Mouse (Mus musculus) urinary bladder, postnatal 10 days (tissue): ENCODE results near the gene Il18.

Source experiments
- DNase-seq: peaks from one replicate; pipeline ENCODE4 v3.0.0; 2022; ENCODE audit warnings: low spot score

Gene Il18

DNA sequence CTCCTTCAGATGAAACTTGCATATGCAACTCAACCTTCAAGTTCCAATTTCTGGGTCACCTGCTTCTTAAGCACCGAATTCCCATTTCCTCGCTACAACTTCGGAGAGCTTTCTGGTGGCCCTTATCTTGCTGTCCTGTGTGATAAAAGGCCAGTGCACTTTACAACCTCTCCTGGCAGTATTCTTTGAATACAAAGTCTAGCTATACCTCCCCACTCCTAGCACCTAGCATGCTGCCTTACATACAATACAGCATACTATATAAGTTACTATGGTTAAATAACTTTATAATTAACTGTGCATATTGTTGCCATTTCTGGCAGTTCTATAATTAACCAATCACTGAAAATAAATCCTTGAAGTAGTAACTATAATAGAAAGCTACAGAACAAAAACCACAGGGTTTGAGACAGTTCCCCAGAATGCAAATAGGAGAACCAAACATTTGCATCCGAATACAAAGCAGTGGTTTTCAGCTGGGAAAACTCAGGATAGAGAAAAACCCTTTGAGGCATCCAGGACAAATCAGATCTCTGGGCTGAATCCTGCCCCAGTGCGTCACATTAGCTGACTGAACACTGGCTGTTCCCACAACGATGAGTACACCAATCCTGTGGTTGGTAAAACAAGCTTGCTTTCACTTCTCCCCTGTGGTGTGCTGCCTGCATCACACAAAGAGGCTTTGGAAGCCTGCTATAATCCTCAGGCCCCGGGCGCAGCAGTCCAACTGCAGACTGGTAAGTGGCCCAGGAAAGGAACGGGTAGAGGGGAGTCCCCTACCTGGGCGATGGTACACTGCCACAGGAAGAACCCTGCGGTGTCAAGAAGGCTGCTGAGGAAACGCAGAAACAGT, at the start of gene Il18:
Gene Il18, plus strand, starts transcription at position 587 of the 853 bp plus-strand sequence.
- no peak for DNase-seq

DNA sequence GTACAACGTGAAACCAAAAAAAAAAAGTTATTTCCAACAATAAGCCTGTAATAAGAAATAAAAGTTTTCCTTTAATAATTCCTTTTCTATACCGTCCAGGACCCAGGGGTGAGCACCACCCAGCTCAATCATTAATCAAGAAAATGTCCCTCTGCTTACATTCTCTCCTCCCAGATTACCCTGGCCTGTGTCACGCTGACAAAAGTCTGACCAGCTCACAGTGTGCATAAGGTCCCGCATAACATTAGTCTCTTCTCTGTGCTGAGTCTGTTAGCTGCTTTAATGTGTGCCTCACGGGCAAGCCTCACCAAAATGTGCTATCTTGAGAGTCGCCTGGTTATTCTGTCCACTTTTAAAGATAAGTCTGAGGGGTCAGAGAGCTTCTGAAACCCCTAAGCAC, 49.2 kb upstream of the Il18 start:
- DNase-seq = no peak

DNA sequence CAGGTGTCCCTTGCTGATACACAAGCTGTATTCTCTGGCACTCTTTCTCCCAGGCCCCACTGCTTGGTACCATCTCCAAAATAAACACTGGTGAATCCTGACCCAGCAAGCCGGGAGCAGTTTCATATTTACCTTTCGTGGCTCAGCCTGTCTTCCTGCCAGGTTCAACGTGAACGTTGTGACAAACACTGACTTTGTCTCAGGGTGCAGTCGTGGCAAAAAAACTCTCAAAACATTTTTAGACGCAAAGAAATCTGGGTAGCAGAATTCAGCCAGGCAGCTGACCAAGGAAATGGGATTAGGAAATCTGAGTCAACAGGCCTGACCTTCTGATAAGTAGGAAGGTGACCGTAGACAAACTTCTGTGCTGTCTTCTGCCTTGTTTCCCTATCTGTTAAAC, 47.1 kb upstream of the Il18 start:
- DNase-seq = no peak

DNA sequence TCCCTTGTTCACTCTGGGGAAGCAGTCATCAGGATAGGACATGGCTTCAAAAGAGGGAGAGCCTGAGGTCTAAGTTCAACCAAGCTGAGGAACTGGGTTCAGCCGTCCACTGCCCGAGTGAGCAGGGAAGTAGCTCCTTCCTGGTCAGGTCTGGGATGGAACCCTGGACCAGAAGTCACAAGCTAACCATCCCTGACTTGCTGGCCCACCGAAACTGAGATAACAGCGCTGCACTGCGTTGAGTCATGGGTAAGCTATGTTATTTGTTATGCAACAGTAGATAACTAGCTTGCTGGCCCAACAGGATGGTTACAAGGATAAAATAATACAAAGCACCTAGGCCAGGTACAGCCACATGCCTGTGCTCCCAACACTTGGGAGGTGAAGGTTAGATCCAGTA, 39.2 kb upstream of the Il18 start:
- DNase-seq = no peak

DNA sequence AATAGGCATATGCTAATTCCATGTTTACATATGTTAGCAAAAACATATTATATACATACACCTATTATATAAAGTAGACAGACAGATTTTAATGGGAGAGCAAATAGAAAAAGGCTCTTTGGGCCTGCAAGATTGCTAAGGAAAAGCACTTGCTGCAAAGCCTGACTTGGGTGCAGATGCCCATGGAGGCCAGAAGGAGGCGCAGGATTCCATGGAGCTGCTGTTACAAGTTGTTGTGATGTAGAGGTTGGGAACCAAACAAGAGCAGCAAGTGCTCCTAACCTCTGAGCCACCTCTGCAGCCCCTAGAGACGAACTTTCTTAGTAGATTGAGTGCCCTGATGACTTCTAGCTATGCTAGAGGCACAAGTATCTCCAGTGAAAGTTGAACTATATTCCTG, 35.8 kb upstream of the Il18 start:
- DNase-seq = no peak

DNA sequence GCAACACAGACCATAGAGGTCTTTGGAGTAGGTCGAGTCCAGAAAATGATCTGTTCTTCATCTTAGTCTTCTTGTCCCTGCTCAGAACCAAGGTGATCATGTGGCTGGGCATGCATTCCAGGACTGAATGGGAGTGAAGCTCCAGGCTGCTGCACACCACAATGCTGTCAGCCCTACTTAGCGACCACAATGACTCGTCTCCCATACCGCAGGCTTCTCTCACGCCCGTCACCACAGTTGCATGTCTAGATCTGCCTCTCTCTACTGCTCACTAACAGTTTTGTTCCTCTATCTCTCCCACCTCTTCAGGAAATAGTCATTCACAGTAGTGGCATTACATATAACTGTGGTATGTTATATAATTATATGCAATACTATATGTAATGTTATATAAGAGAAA, 33.9 kb upstream of the Il18 start:
- no peak for DNase-seq

DNA sequence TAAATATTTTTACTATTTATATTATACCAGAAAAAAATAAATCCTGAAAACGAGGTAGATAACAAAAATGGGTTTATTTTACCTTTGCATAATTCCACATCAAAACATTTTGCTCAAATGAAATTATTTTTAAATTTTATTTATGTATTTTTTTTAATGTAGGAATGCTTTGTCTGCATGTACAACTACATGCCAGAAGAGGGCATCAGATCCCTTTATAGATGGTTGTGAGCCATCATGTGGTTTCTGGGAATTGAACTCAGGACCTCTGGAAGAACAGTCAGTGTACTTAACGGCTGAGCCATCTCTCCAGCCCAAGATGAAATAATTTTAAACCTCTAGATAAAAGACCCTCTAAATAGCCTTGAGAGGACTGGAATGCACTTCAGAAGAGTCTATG, 33.1 kb upstream of the Il18 start:
- no peak for DNase-seq

DNA sequence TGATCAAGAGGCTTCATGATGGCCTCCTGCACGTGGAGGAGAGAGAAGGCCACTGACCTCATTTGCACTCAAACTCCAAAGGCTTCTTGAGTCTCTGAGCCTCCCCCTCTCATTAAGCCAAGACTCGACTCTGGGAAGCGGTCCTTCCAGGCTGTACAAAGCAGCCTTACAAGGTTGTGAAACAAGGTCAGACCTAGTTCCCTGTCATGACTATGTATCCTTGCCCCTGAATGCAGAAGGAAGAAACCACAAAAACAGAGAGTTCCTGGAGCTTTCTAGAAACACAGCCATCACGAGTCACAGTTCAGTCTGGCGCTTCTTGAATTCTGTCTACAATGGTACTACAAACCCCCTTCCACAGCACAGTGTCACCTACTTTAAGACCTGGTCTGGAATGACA, 32.1 kb upstream of the Il18 start:
- no peak for DNase-seq

DNA sequence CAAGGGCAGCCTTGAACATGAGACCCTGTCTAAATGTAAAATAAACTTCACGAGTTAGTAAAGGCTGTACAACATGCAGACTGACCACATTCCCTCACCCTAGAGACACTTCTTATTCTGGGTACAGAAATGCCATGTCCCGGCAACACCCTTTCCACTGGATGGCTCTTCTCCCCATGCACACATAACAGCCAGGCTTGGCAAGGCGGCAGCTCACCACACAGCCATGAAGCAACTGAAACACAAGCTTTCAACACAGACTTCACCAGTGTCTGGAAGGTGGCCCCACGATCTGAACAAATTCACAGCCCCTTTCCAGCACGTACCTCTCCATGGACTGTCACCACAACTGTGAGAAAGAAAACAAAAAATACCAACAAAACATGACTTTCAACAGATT, 29.7 kb upstream of the Il18 start:
- no peak for DNase-seq

DNA sequence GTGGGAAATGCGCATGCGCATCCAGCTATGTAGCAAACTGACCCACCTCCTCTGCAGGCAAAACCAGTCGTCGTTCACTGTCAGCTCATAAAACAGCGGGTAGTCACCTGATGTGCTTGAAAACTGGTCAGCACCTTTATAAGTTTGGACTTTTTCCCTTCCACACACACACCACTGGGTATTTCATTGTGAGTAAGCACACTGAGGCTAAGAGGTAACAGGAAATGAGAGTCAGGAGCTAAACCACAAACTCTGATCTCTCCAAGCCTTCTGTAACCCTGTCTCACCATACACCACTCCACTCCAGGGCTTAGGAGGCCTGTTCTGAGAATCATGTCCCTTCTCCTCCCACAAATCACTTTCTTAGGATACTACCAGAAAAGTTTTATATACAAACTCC, 29.0 kb upstream of the Il18 start:
- DNase-seq = no peak

DNA sequence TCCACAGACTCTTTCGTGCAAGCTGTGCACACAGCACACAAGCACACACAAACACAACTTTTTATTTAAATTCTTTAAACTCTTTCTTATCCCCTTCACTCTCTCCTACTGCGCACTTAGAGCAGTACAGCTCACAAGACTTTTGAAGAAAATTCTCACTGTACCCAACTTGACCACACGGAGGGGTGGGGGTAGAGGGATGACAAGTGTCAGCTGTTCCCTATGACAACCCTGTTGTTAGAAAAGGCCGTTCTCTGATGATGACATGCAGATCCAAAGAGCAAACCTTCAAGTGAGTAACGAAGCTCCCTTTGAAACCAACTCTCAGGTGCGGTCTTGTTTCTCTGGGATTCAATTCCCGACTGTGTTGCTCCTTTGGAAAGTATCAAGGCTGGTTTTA, 26.8 kb upstream of the Il18 start:
- DNase-seq = no peak

DNA sequence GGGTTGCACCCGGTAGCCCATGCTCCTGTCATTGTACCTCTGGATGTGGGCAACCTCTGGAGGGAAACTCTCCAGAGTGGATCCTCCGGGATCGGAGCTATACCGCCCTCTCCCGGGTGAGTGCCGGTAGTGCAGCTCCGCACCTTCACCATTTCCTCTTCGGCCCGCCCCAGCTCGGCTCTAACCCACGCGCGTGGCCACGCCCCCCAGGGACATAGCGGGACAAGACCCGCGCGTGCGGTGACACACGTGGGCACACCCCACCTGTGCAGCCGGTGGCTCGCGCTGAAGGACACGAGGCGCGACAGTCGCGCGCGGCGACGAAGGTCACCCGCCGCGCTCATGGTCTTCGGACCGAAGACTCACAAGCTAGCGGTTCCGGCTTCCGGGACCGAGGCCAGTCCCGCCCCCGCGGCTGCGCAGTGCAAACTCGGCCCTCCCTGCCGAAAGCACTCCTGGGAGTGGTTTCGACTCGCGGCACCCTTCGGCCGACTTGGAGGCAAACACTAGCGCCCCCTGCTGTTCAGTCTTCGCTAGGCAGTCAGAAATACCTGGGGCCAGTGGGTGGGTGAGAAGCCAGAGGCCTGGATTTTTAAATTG, 26.2 kb upstream of the Il18 start, which contains the start of gene Pts:
Gene Pts, minus strand, starts transcription at position 432 of the 600 bp plus-strand sequence.
- DNase-seq = peak; percentile 94

DNA sequence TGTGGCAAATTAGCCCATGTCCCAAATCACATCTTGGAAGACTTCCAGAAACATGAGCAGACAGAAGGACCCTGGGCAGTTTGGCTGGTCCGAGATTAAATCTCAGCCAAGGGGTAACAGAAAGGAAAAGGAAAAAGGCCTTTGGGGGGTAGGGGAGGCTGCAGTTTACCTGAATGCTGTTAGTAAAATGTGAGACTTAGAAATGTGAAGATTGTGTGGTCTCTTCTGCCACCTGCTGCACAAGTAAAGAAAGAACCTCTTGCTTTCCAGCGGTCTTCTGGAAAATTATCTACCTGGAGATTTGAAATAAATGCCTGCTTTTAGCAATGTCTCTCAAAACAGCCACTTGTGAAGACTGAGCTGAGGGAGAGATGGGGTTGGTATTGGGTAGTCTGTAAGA, 23.7 kb upstream of the Il18 start:
- no peak for DNase-seq

DNA sequence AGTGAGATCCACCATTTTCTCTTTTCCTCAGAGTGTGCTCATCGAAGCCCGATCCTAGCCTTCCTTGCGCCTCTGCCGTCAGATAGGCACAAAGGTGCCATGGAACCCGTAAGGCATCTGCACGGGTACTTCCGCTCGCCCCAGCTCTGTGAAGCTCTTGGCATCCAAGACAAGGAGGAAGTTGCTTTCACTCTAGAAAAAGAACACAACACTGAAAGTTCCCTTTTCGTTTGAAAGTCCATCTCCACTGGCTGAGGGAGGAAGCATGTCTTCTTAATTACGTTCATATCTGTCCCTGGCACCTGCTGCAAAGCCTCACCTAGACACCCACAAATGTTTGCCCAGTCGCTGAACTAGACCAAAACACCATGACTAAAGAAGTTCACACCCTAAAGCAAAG, 21.3 kb upstream of the Il18 start:
- no peak for DNase-seq

DNA sequence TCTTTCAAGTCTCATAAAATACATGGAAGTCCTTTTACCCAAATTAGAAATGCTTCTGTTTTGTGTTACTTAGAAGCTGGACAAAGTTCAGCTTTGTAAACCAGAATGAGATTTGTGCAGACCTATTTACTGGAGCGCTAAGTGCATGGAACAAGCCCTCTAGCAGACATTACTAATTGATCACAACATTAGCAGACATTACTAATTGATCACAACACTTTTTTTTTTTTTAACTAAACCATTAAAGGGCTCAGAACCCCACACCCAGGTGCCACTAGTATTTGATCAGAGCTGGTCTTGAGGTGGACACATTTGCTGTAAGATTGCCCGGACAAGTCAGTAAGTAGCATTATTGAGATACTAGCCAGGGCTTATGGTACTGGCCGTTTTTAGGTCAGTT, 20.8 kb upstream of the Il18 start:
- DNase-seq = no peak

DNA sequence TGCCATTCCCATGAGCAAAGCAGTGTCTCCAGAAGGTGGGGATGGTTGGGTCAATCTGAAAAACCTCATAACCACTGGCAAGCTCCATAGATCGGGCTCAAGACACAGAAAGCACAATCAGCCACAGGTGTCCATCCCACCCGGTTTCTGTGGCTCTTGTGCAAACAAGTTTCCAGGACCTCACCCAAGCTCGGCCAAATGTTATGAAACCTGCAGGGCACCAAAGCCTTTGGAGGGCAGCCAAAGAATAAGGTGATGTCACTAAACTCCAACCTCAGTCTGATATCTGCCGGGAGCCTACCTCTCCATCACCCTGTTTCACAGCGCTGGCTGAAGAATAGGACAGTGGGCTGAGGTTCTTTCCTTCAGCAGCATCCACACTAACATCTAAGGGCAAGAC, 18.7 kb upstream of the Il18 start:
- no peak for DNase-seq

DNA sequence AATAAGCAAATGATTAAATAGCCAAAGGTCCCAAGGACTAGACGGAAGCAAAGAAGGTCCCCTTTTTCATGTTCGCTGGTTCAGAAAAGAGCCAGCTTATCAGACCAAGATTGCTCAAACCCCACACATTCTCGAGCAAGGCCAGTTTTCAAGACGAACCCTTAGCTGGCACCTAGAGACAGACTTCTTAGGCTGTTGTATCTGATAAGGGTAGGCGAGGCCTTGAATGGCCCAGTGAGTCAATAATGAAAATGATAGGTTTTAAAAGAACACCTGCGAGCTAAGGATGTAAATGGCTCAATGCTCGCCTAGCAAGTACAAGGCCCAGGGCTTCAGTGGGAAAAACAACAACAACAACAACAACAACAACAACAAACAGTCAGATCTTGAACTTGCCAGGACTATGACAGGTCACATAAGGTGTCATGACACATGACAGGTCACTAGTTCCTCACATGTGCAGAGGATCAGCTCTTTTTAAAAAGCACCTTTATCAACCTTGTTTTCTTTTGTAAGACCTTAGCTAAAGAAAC, 18.0 kb upstream of the Il18 start:
- DNase-seq = no peak

DNA sequence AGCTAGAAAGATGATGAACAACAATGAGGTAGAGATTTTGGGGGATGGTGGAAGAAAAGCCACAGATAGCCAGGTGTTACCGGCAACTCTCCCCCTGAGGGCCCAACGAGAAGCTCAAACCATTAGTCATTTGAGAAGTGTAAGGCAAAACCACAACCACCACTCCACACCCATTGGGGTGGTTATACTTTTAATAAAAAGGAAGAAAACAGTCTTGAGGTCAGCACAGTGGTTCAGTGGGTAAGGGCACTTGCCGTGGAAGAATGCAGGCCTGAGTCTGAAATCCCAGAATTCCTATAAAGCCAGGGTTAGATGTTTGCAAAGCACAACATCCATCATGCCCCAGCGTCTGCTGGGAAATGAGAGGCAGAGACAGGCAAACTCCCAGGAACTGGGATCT, 17.3 kb upstream of the Il18 start:
- no peak for DNase-seq

DNA sequence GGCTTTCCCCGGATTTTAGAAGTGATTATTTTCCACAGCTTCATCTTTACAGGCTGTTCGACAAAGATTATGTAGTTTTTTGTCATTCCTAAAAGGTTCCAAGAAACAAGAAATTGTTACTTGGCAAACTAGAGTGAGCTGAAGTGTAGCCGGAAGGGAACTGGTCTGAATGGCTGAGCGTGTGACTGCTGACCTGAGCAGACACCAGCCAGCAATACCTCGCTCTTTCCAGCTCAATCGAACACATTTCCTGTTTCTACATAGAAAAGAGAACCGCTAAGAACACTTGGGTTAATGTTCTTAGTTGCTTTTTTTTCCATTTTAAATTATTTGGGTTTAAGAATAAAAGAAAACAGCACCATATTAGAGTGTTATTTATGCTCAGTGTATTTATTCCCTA, 14.5 kb upstream of the Il18 start:
- DNase-seq = no peak

DNA sequence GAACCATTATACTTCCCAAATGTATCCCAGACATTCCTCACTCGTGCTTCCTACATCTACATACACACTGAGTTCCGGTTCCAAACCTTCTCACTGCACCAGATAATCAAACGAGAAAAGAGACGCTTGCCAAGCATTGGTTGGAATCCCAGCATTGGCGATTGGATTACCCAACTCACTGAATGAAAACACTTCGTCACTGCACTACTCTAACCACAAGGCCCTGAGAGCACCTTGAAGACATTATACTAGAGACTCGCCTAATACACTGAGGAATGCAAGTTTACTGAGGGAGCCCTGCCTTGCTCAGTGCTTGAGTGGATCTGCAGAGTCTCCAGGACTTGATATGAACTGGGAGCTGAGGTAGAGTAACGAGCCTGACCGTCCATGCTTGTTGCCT, 12.2 kb upstream of the Il18 start:
- no peak for DNase-seq

DNA sequence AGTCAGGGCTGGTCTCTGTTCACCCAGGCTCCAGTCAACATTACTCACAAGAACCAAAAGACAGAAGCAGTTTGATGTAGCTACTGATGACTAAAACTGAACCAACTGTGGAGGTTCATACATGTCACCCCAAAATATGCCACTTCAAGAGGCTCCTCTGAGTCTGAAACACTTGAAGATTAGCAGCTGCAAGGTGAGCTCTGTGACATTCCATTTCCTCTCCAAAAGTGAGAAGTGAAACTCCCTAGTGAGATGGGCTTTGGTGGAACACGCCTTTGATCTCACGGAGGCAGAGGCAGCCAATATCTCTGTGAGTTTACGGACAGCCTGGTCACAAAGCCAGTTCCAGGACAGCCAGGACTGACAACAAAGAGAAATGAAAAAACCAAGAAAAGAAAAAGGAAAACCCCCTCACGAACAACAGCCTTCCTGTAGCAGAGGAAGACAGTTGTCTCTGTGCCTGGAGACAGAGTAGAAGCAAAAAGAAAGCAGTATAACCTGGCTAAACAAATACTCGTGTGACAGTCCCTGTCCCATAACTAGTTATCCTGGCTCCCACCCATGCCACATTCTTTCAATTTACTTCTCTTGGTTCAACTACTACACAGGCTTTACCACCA, 6.7 kb upstream of the Il18 start:
- DNase-seq = no peak

DNA sequence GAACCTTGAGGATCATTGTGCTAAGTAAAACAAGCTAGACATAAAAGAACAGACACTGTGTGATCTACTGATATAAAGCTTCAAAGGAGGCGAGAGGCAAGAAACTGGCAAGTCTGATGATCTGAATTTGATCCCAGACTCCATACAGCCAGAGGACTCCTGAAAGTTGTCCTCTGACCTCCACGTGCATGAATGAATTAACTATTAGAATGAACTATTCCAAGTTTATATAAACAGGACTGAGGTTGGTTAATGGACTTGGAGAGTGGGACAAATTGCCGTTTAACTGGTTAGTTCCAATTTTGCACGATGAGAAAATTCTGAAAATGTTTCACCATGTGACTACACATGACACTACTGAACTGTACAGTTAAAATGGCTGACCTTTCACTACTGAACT, 5.7 kb upstream of the Il18 start:
- DNase-seq = no peak

DNA sequence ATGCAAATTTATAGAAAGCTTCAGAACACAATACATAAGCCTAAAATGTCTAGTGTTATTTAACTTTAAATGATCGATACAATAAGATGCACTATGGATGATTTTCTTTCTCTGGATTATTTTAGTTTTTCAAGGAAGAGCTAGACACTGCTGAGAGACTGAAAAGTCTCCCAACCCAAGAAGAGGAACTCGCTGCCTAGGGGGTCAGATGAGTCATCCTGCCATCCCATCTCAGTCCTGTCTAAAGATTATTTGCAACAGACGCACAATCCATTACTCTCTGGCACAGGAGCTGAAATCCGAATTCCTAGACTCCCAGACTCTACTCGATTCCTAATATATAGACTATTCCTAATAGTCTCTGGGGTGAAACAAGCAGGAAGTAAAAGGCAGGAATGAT, 2.4 kb upstream of the Il18 start:
- no peak for DNase-seq
